Mouse (Mus musculus) neutrophil, adult 83 days (primary cell): ENCODE data around the gene Adam25. TPM values are rescaled to one million over a fixed set of nuclear protein-coding genes. Genes with fewer than 3 reads are reported as not detected.

ENCODE experiments used
- total RNA-seq, 2 experiments: library from RNA; stranded (reverse); gene quantifications; one replicate each; pipeline ENCODE4 v1.2.4; 2023

Adam25 gene
- total RNA-seq, result not detected

GRCm38 (mm10) chr8:40751908-40752307 lies at the start of gene Adam25:
Gene Adam25, plus strand, starts transcription at chr8:40752208.

GRCm38 (mm10) chr8:40792973-40793372 lies 41.0 kb downstream of the Adam25 start, which contains the start of gene Adam20:
Gene Adam20, plus strand, starts transcription at chr8:40793273.

Other genes starting within 250 kb of the Adam25 start
- not detected for gene Adam24, start 77.1 kb upstream of the Adam25 start, total RNA-seq
- gene Adam20, start 41.1 kb downstream of the Adam25 start, total RNA-seq, result not detected
- gene Adam39, start 70.8 kb downstream of the Adam25 start, total RNA-seq, result not detected